Mouse (Mus musculus) CD4-positive, CD25-positive, alpha-beta regulatory T cell, adult 4 months (primary cell): ENCODE results near the gene Dtx3l. TPM values are rescaled to one million over a fixed set of nuclear protein-coding genes. Genes with fewer than 3 reads are reported as not detected.

Source experiments
- polyA plus RNA-seq, 2 experiments: library from polyadenylated mRNA; unstranded; fragments of 100-300 nt; shearing (Covaris generic); gene quantifications; one replicate each; pipeline ENCODE4 v1.2.1; 2017

The Dtx3l gene
- polyA plus RNA-seq, 2 experiments from 2014 or later, result 60.4 to 61.4 TPM

Other genes starting within 250 kb of the Dtx3l start
- gene Dirc2, start 169.8 kb downstream of the Dtx3l start, polyA plus RNA-seq, result 1 to 10 TPM; 2.2 to 5.6 TPM
- gene Hspbap1, start 168.8 kb downstream of the Dtx3l start, polyA plus RNA-seq, result 10 to 100 TPM; 35.1 to 36.3 TPM
- gene Parp14, start 67.6 kb downstream of the Dtx3l start, polyA plus RNA-seq, result 10 to 100 TPM; 47.4 to 58.6 TPM
- gene Parp9, start 681 bp downstream of the Dtx3l start, polyA plus RNA-seq, result 10 to 100 TPM; 73.8 to 98.6 TPM
- 10 to 100 TPM; 42.1 to 46.4 TPM for gene Kpna1, start 39.6 kb upstream of the Dtx3l start, polyA plus RNA-seq
- gene Wdr5b, start 102.0 kb upstream of the Dtx3l start, polyA plus RNA-seq, result 1 to 10 TPM; 4.4 to 8.5 TPM
- 10 to 100 TPM; 71.7 to 98.7 TPM for gene Fam162a, start 132.4 kb upstream of the Dtx3l start, polyA plus RNA-seq
- 10 to 100 TPM; 34.3 to 37.0 TPM for gene Ccdc58, start 132.5 kb upstream of the Dtx3l start, polyA plus RNA-seq
- gene Csta1, start 192.1 kb upstream of the Dtx3l start, polyA plus RNA-seq, result not detected
- not detected for gene Stfa2l1, start 217.7 kb upstream of the Dtx3l start, polyA plus RNA-seq
- gene Gm5483, start 245.1 kb upstream of the Dtx3l start, polyA plus RNA-seq, result not detected